Mouse (Mus musculus): ENCODE data around the gene Hdgfl2. TPM values are rescaled to one million over a fixed set of nuclear protein-coding genes. Genes with fewer than 3 reads are reported as not detected.
A peak's percentile ranks its signal among the peaks of the same experiment; 100 is the strongest.
"Not testable (repeated sequence)": the region's sequence is repeated elsewhere in the genome, so short reads cannot be mapped to it uniquely, and the experiment has no call there.

Hdgfl2 gene
- polyA plus RNA-seq, 1 experiment from 2014 or later: 140 TPM

DNA sequence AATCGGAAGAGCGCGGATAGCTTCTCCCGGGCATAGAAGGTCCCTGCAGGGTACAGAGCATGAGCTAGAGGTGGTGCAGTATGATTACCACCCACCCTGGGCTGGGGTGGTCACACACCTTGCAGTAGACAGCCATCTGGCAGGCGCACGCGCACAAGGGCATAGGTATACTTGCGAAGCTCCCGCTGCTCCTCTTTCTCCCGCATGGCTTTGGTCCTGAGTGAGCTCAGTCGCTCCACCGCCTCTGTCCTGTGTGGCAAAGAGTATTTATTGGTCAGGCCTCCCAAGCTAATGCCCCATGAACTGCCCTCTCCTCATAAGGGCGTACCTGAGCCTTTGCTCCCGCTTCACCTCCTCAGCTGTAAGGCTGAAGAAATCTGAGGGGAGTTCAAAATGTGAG is 10.4 kb upstream of the Hdgfl2 start:
- no peak overlapping the region for H3K9ac ChIP-seq

DNA sequence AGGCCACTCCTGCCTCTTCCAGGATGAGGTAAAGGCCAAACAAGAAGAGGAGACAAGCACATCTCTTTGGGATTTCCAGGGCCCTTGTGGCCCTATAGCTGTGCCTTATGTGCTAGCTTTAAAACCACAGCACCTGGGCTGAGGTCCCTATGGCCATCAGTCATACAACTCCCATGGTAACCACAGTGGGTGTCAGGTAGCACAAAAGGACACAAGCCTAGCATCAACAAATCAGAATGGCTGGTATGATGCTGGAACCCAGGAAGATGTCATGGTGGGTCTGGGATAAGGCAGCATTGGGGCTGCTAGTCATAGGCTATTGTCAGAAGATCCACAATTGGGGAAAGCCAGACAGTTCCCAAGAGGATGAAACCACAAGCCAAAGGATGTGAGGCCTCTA is 8.3 kb upstream of the Hdgfl2 start:
- Histone ChIP-seq H3K27ac (replicated peaks) (no peak overlapping the region), H3K4me1 (replicated peaks) (peaks cover 18% of the 10 kb centered on the region), H3K27me3 (no peaks in the 10 kb centered on the region), H3K36me3 (peaks cover 74% of the 10 kb centered on the region), H3K9ac (no peak overlapping the region), H3K4me2 (no peak overlapping the region), H3K9me3 (no peaks in the 10 kb centered on the region), H3K4me3 (no peak overlapping the region)
- no peak for ATAC-seq (ENCODE audit: low read depth)

More for the DNA sequence above, 10.4 kb upstream of the Hdgfl2 start:
- H3K27ac ChIP-seq (replicated peaks): no peak overlapping the region
- no peaks in the 10 kb centered on the region for H3K9me3 ChIP-seq
- no peak overlapping the region for H3K4me2 ChIP-seq
- no peak overlapping the region for H3K4me3 ChIP-seq
- no peaks in the 10 kb centered on the region for H3K27me3 ChIP-seq
- WGBS: 95% methylated on average over 14 of the region's 14 CpGs
- H3K4me1 ChIP-seq (replicated peaks): peaks cover 7% of the 10 kb centered on the region
- peaks cover 94% of the 10 kb centered on the region for H3K36me3 ChIP-seq
- ATAC-seq (ENCODE audit: low read depth): no peak

DNA sequence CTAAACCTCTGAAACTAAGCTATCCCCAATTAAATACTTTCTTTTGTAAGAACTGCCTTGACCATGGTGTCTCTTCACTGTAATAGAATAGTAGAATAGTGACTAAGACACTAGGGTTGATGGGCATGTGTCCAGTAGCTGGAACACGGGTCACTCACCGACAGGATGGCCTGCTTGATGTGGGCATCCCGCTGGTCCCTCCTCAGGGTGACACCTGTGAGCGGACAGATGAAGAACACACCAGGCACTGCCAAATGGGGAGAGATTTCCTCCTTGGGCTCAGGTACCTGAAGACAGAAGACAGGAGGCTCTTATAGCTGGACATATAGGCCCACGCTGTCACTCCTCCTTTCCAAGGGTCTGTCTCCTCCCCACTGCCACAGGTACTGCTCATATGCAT is 7.2 kb upstream of the Hdgfl2 start:
- Histone ChIP-seq H3K27ac (replicated peaks) (no peak overlapping the region), H3K4me3 (no peak overlapping the region), H3K4me2 (no peak overlapping the region), H3K27me3 (no peaks in the 10 kb centered on the region), H3K36me3 (peaks cover 63% of the 10 kb centered on the region), H3K9me3 (no peaks in the 10 kb centered on the region), H3K4me1 (replicated peaks) (peaks cover 18% of the 10 kb centered on the region), H3K9ac (no peak overlapping the region)
- no peak for ATAC-seq (ENCODE audit: low read depth)
- 91% methylated on average over 5 of the region's 5 CpGs for WGBS

DNA sequence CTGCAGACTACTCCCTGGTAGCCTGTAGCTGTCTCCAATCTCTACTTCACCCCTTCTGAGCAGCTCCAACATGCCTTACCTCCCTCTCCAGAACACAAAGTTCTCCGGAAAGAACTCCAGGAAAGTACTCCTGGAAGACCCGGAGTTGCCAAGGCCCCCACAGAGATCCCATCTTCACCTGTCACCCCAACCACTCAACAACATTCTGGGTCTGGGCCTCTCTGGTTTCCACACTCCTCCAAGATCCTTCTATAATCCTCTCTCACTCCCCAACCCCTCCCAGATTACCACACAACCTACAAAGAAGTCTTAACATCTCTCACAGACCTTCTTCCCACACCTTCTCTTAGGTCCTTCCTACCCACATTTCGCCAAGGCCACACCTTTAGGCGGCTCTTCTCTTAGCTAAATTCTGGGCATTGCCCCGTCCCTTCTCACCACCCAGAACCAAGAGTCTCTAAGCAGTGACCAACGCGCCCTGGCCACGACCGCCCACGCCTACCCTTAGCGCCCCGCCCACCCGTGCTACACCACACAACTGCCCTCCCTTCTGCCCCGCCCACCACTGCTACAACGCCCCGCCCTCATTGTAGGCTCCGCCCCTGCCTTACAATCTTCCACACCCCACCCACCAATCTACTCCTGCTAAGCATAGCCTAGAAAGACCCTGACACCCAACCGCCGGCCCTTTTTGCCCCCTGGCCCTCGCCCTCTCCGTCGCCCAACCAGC is 5.2 kb upstream of the Hdgfl2 start:
- peak overlapping the region; percentile 84 for H3K4me3 ChIP-seq
- H3K27ac ChIP-seq (replicated peaks): peak overlapping the region; percentile 95
- H3K36me3 ChIP-seq: peaks cover 43% of the 10 kb centered on the region
- H3K9me3 ChIP-seq: no peaks in the 10 kb centered on the region
- peak overlapping the region; percentile 90 for H3K9ac ChIP-seq
- no peaks in the 10 kb centered on the region for H3K27me3 ChIP-seq
- peaks cover 18% of the 10 kb centered on the region for H3K4me1 ChIP-seq (replicated peaks)
- H3K4me2 ChIP-seq: peak overlapping the region; percentile 82
- peak; percentile 12 for ATAC-seq (ENCODE audit: low read depth)
- WGBS: 8% methylated on average over 22 of the region's 22 CpGs

DNA sequence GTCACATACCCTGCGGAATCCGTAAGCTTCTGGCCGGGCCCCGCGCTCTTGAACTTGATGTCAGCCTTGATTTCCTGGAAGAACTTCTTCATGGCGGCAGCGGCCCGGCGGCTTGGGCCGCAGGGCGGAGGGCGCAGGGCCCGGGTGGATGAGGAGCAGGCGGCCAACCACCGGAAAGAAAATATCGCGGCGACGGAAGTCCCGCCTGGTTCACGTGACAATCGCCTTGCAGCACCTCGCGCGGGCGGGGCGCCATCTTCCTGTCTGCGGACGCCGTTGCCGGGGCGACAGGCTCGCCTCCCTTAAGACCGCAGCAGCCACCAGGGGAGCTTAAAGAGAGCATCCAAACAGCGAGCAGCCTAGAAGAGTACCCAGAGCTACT is 4.6 kb upstream of the Hdgfl2 start, which contains the start of gene Ubxn6:
Ubxn6 (minus strand) TSS at position 202 of the 382 bp plus-strand sequence.
- Histone ChIP-seq H3K27me3 (no peaks in the 10 kb centered on the region), H3K4me1 (replicated peaks) (peaks cover 18% of the 10 kb centered on the region), H3K4me3 (peak within 1 kb of the TSS; percentile 84), H3K36me3 (peaks cover 38% of the 10 kb centered on the region), H3K27ac (replicated peaks) (peak within 1 kb of the TSS; percentile 95), H3K9me3 (no peaks in the 10 kb centered on the region), H3K4me2 (peak within 1 kb of the TSS; percentile 82), H3K9ac (peak within 1 kb of the TSS; percentile 90)
- under 1% methylated on average over 35 of the region's 35 CpGs for WGBS
- ATAC-seq (ENCODE audit: low read depth): peak; percentile 58

DNA sequence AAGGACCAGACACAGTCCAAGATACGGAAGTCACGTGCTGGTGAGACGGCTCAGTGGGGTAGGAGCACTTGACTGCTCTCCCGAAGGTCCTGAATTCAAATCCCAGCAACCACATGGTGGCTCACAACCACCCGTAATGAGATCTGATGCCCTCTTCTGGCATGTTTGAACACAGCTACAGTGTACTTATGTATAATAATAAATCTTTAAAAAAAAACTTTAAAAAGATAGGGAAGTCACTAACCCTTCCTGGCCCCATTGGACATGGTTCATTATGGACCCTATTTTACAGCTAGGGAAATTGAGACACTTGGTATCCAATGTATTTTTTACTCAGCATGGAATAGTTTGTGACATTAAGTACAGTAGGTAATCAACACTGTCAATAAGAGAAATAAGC is 1.9 kb upstream of the Hdgfl2 start:
- no peak for ATAC-seq (ENCODE audit: low read depth)
- Histone ChIP-seq H3K9ac (no peak overlapping the region), H3K9me3 (no peaks in the 10 kb centered on the region), H3K36me3 (peaks cover 16% of the 10 kb centered on the region), H3K4me1 (replicated peaks) (peaks cover 44% of the 10 kb centered on the region), H3K4me2 (no peak overlapping the region), H3K4me3 (no peak overlapping the region), H3K27ac (replicated peaks) (no peak overlapping the region), H3K27me3 (no peaks in the 10 kb centered on the region)
- WGBS: 92% methylated on average over 5 of the region's 5 CpGs

DNA sequence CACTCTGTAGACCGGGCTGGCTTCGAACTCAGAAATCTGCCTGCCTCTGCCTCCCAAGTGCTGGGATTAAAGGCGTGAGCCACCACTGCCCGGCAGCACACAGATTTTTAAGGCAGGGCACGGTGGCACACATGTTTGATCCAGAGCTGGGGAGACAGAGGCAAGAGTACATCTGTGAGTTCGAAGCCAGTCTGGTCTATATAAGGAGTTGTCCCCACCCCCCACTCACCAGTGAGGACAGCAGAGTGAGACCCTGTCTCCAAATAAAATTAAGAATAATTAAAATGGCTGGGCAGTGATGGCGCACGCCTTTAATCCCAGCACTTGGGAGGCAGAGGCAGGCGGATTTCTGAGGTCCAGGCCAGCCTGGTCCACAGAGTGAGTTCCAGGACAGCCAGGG is 1.1 kb upstream of the Hdgfl2 start:
- not testable (repeated sequence) for H3K9me3 ChIP-seq; H3K27me3 ChIP-seq; ATAC-seq (ENCODE audit: low read depth); H3K9ac ChIP-seq
- Histone ChIP-seq H3K4me3 (peak overlapping the region; percentile 84), H3K36me3 (peaks cover 16% of the 10 kb centered on the region), H3K27ac (replicated peaks) (peak overlapping the region; percentile 50; the same call in 1 of the 2 replicates), H3K4me1 (replicated peaks) (peaks cover 51% of the 10 kb centered on the region), H3K4me2 (peak overlapping the region; percentile 40)
- WGBS: 64% methylated on average over 9 of the region's 9 CpGs

DNA sequence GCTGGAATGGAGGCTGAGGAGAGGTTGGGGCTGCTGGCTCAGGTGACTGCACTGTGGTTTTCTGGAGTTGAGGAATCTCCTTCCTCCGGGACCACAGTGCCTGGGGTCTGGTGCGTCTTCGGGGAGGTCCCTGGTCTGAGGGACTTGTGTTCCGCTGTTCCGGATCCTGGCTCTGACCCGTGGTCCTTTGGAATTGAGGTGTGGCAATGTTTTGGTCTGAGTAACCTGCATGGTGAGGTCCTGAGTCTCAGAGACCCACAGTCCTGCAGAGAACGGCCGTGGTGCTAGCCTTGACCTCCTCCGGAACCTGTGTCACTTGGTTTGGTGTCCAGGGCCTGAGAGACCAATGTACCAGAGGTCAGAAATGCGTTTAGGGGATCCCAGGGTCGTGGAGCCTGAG is 487 bp downstream of the Hdgfl2 start:
- Histone ChIP-seq H3K4me2 (peak overlapping the region; percentile 100), H3K9me3 (no peaks in the 10 kb centered on the region), H3K36me3 (peaks cover 27% of the 10 kb centered on the region), H3K27ac (replicated peaks) (peak overlapping the region; percentile 72), H3K4me3 (peak overlapping the region; percentile 84), H3K4me1 (replicated peaks) (peaks cover 40% of the 10 kb centered on the region), H3K9ac (peak overlapping the region; percentile 95), H3K27me3 (no peaks in the 10 kb centered on the region)
- ATAC-seq (ENCODE audit: low read depth): no peak
- 1% methylated on average over 11 of the region's 11 CpGs for WGBS

DNA sequence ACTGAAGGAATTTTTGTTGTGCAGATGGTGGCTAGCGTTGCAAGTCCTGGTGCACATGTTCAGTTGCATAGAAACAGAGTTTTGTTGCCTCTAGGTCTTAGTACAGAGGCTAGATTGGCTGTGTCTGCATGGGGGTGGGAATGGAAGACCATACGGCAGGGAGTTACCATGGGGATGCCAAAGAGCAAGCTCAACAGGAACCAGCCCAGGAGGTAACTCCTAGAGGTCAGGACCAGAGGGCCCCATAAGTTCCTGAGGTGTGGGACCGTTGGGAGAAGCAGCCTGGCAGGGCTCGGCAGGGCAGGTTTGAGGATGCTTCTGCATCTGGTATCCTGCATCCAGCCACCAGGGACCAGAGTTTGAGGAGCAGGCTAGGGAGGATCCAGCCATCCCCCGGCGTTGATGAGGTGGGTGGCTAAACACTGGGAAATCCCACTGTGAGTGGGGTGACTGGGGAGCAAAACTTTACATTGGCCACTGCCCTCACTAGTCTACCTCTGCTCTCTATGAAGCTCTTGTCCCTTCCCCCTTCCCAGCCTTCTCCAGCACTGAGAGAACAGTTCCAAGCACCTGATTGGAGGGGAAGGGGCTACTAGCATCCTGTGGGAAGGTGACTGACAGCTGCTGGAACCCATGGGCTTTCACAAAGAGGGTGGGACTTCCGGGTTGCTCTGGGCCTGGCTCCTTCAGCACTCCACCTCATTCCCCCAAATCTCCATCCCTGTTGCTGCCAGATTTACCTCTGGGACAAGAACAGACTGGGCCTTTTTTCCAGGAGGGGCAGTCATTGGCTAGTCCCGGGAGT is 1.5 kb downstream of the Hdgfl2 start:
- peak; percentile 24 for ATAC-seq (ENCODE audit: low read depth)
- Histone ChIP-seq H3K36me3 (peaks cover 34% of the 10 kb centered on the region), H3K4me1 (replicated peaks) (peaks cover 32% of the 10 kb centered on the region), H3K4me3 (peak overlapping the region; percentile 84), H3K4me2 (peak overlapping the region; percentile 100), H3K9ac (peak overlapping the region; percentile 95), H3K27ac (replicated peaks) (peak overlapping the region; percentile 52; the same call in 1 of the 2 replicates), H3K27me3 (no peaks in the 10 kb centered on the region), H3K9me3 (no peaks in the 10 kb centered on the region)
- WGBS: 9% methylated on average over 8 of the region's 8 CpGs

DNA sequence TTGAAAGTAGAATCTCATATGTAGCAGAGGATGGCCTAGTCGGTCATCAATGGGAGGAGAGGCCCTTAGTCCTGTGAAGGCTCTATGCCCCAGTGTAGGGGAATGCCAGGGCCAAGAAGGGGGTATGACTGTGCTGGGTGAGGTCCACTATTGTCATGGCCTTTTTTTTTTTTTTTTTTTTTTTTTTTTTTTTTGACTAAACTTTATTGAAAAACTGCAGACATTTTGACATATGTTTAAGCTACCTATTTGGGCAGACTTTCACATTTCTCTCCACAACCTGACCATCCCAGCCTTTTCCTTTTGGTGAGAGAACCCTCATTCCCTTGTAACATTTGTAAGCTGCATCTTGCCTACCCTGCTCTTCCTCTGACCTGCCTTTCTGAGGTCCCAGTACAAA is 12.9 kb downstream of the Hdgfl2 start:
- no peak overlapping the region for H3K4me3 ChIP-seq
- H3K9me3 ChIP-seq: no peaks in the 10 kb centered on the region
- H3K4me1 ChIP-seq (replicated peaks): no peaks in the 10 kb centered on the region
- H3K4me2 ChIP-seq: no peak overlapping the region
- 87% methylated on average over 1 of the region's 1 CpGs for WGBS
- no peak overlapping the region for H3K27ac ChIP-seq (replicated peaks)
- no peak for ATAC-seq (ENCODE audit: low read depth)
- no peaks in the 10 kb centered on the region for H3K27me3 ChIP-seq
- H3K36me3 ChIP-seq: peaks cover 63% of the 10 kb centered on the region
- no peak overlapping the region for H3K9ac ChIP-seq

DNA sequence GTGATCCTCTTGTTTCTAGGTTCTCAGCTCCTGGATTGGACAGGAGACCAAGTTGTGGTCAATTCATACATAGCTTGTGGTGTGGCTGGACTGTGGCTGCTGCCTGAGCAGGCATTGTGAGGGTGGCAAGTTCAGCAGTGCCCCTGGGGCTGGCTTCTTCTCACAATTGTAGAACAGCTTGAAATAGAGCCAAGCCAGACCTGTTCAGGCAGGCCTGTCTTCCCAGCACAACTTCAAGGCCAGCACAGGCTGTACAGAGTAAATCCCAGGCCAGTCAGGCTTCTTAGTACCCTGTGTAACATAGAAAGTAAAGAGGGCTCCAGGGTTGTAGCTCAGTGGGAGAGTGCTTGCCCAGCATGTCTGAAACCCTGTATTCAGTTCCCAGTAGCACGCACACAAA is 13.4 kb downstream of the Hdgfl2 start:
- H3K36me3 ChIP-seq: peaks cover 65% of the 10 kb centered on the region
- H3K4me1 ChIP-seq (replicated peaks): no peaks in the 10 kb centered on the region
- 100% methylated on average over 1 of the region's 1 CpGs for WGBS
- no peak overlapping the region for H3K27ac ChIP-seq (replicated peaks)
- no peaks in the 10 kb centered on the region for H3K27me3 ChIP-seq
- H3K4me3 ChIP-seq: no peak overlapping the region
- no peaks in the 10 kb centered on the region for H3K9me3 ChIP-seq
- peak overlapping the region; percentile 31; the same call in 1 of the 2 replicates for H3K9ac ChIP-seq
- ATAC-seq (ENCODE audit: low read depth): no peak
- no peak overlapping the region for H3K4me2 ChIP-seq

DNA sequence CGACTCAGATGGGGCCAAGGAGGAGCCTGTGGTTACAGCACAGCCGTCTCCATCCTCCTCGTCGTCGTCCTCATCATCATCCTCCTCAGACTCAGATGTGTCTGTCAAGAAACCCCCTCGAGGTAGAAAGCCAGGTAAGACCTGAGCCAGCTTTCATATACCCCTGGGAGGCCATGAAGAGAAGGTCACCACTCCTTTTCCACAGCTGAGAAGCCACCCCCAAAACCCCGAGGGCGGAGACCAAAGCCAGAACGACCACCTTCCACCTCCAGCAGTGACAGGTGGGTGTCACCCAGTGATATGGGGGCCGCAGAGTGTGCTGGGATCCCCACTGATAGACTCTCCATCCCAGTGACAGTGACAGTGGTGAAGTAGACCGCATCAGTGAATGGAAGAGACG is 17.4 kb downstream of the Hdgfl2 start:
- Histone ChIP-seq H3K4me2 (no peak overlapping the region), H3K36me3 (peaks cover 89% of the 10 kb centered on the region), H3K4me3 (no peak overlapping the region), H3K4me1 (replicated peaks) (no peaks in the 10 kb centered on the region), H3K27me3 (no peaks in the 10 kb centered on the region), H3K9me3 (no peaks in the 10 kb centered on the region), H3K9ac (no peak overlapping the region), H3K27ac (replicated peaks) (no peak overlapping the region)
- WGBS: 91% methylated on average over 12 of the region's 12 CpGs
- ATAC-seq (ENCODE audit: low read depth): no peak
